Mouse (Mus musculus) T-helper 17 cell (primary cell): ENCODE measurements around the gene Tmem131.

Experiments
- in situ Hi-C, 2 experiments: fragments of 300-600 bp; cut with MboI, MseI; formaldehyde crosslinking; loops; 1 replicate in 1 of 2; 2 replicates in 1 of 2; pipeline ENCODE4 v1.15.1; 2025; ENCODE audit warnings: high pct_unique_total_duplicates in 2 of 2

Gene Tmem131

GRCm38 (mm10) chr1:36786377-36786776, 157.1 kb downstream of the Tmem131 start:
- in situ Hi-C loops = no loop called here

GRCm38 (mm10) chr1:36785238-36785641, 158.2 kb downstream of the Tmem131 start:
- in situ Hi-C loops = no loop called here

GRCm38 (mm10) chr1:36784365-36785134, 158.9 kb downstream of the Tmem131 start:
- in situ Hi-C loops = loop anchor here (5.0 kb wide), 1 partner anchor 458 kb away; no protein-coding TSS in a partner anchor

GRCm38 (mm10) chr1:36782476-36782875, 161.0 kb downstream of the Tmem131 start:
- in situ Hi-C loops = loop anchor here (5.0 kb wide), 1 partner anchor 460 kb away; no protein-coding TSS in a partner anchor

GRCm38 (mm10) chr1:36780793-36781192, 162.7 kb downstream of the Tmem131 start:
- in situ Hi-C loops = loop anchor here (5.0 kb wide), 1 partner anchor 462 kb away; no protein-coding TSS in a partner anchor

- in situ Hi-C loops = loop anchor here in 1 of 2 experiments (5.0 kb wide), 1 partner anchor 80 kb away; the partner anchor contains the start of gene Cox5b
These were observed 171.1 kb downstream of the Tmem131 start for GRCm38 (mm10) chr1:36772198-36772934.

- in situ Hi-C loops = loop anchor here in 1 of 2 experiments (5.0 kb wide), 1 partner anchor 79 kb away; the partner anchor contains the start of gene Cox5b
These were observed 172.5 kb downstream of the Tmem131 start for GRCm38 (mm10) chr1:36770998-36771397.

GRCm38 (mm10) chr1:36769951-36770350, 173.5 kb downstream of the Tmem131 start:
- in situ Hi-C loops = loop anchor here (5.0 kb wide), 3 partner anchors 63 to 192 kb away; partner anchors contain the start of gene Cox5b (in 1 of the 2)

GRCm38 (mm10) chr1:36768786-36769185, 174.7 kb downstream of the Tmem131 start:
- in situ Hi-C loops = loop anchor here in 1 of 2 experiments (5.0 kb wide), 2 partner anchors 61 to 194 kb away; no protein-coding TSS in a partner anchor

- in situ Hi-C loops = loop anchor here in 1 of 2 experiments (5.0 kb wide), 2 partner anchors 60 to 195 kb away; no protein-coding TSS in a partner anchor
These were observed 176.1 kb downstream of the Tmem131 start for GRCm38 (mm10) chr1:36767321-36767720.

- in situ Hi-C loops = loop anchor here in 1 of 2 experiments (5.0 kb wide), 2 partner anchors 59 to 196 kb away; no protein-coding TSS in a partner anchor
These were observed 176.8 kb downstream of the Tmem131 start for GRCm38 (mm10) chr1:36766431-36767205.

GRCm38 (mm10) chr1:36761568-36761967, 181.9 kb downstream of the Tmem131 start, which contains the start of gene Zap70:
Gene Zap70 (plus strand): TSS chr1:36761798.
- in situ Hi-C loops = no loop called here

GRCm38 (mm10) chr1:36761061-36761460, 182.4 kb downstream of the Tmem131 start:
- in situ Hi-C loops = no loop called here

GRCm38 (mm10) chr1:36760401-36760800, 183.1 kb downstream of the Tmem131 start:
- in situ Hi-C loops = no loop called here

GRCm38 (mm10) chr1:36759076-36759475, 184.4 kb downstream of the Tmem131 start:
- in situ Hi-C loops = no loop called here

- in situ Hi-C loops = no loop called here
These were observed 184.9 kb downstream of the Tmem131 start for GRCm38 (mm10) chr1:36758553-36758952.

GRCm38 (mm10) chr1:36753932-36754675, 189.4 kb downstream of the Tmem131 start:
- in situ Hi-C loops = loop anchor here in 1 of 2 experiments (5.0 kb wide), 1 partner anchor 77 kb away; no protein-coding TSS in a partner anchor

- in situ Hi-C loops = no loop called here
These were observed 197.0 kb downstream of the Tmem131 start for GRCm38 (mm10) chr1:36746452-36746851.

- in situ Hi-C loops = no loop called here
These were observed 197.8 kb downstream of the Tmem131 start for GRCm38 (mm10) chr1:36745661-36746060.

- in situ Hi-C loops = no loop called here
These were observed 199.1 kb downstream of the Tmem131 start for GRCm38 (mm10) chr1:36744268-36744944.
